8 mouse cellular contexts compared by ENCODE assay signal in genomic region chr9:54733921-54734638, GRCm38 (mm10). TPM values are rescaled to one million over a fixed set of nuclear protein-coding genes. Genes with fewer than 3 reads are reported as not detected.
A peak's percentile ranks its signal among the peaks of the same experiment; 100 is the strongest.
DNase-seq lines count a peak whose midpoint lies in the region; ATAC-seq and TF ChIP-seq lines count a peak whose summit lies in the region.

Gene Wdr61, minus strand, starts transcription at chr9:54734519.

- no peaks in the 10 kb centered on the region for H3K9me3 ChIP-seq in E14TG2a.4 (ENCODE audit: low read length)
- no peaks in the 10 kb centered on the region for H3K9me3 ChIP-seq in forebrain, embryonic 13.5 days (replicated peaks)
- no peaks in the 10 kb centered on the region for H3K9me3 ChIP-seq in liver, postnatal 0 days (ENCODE audit: low read length)
- no peaks in the 10 kb centered on the region for H3K9me3 ChIP-seq in neural tube, embryonic 14.5 days (ENCODE audit: control insufficient read depth, low read length)

- H3K4me1 ChIP-seq in E14TG2a.4 (replicated peaks; ENCODE audit: low read depth, low read length): peaks cover 25% of the 10 kb centered on the region
- H3K4me1 ChIP-seq in forebrain, embryonic 13.5 days: peaks cover 20% of the 10 kb centered on the region
- H3K4me1 ChIP-seq in liver, postnatal 0 days (ENCODE audit: insufficient read depth): peaks cover 6% of the 10 kb centered on the region
- H3K4me1 ChIP-seq in neural tube, embryonic 14.5 days (ENCODE audit: control insufficient read depth, insufficient read depth, low read length): peaks cover 5% of the 10 kb centered on the region

- peak within 1 kb of the TSS; percentile 76 for H3K4me2 ChIP-seq in forebrain, embryonic 13.5 days
- H3K4me2 ChIP-seq in liver, postnatal 0 days (ENCODE audit: low read depth, low read length): peak within 1 kb of the TSS; percentile 88
- H3K4me2 ChIP-seq in neural tube, embryonic 14.5 days (ENCODE audit: low read depth, low read length): peak within 1 kb of the TSS; percentile 62

- no peaks in the 10 kb centered on the region for H3K27me3 ChIP-seq in E14TG2a.4 (ENCODE audit: insufficient read depth, low read length)
- H3K27me3 ChIP-seq in forebrain, embryonic 13.5 days: no peaks in the 10 kb centered on the region
- H3K27me3 ChIP-seq in liver, postnatal 0 days (ENCODE audit: insufficient read depth, low read length): no peaks in the 10 kb centered on the region
- H3K27me3 ChIP-seq in neural tube, embryonic 14.5 days (ENCODE audit: control insufficient read depth, insufficient read depth, low read length): no peaks in the 10 kb centered on the region

- ATAC-seq in forebrain, embryonic 13.5 days: peak; percentile 97
- peak; percentile 99 for ATAC-seq in liver, postnatal 0 days
- peak; percentile 95 for ATAC-seq in neural tube, embryonic 14.5 days (ENCODE audit: low read depth)

- no peak for TF ChIP-seq CTCF in E14TG2a.4 (conservative IDR thresholded peaks at IDR 0.05; ENCODE audit: low read length)
- peak; percentile 89 for TF ChIP-seq CTCF in liver, postnatal 0 days (IDR thresholded peaks at IDR 0.05; ENCODE audit: low read depth)

- H3K36me3 ChIP-seq in E14TG2a.4 (ENCODE audit: insufficient read depth, low read length): peaks cover 24% of the 10 kb centered on the region
- peaks cover 9% of the 10 kb centered on the region for H3K36me3 ChIP-seq in forebrain, embryonic 13.5 days (ENCODE audit: poor library complexity, severe bottlenecking)
- H3K36me3 ChIP-seq in liver, postnatal 0 days (replicated peaks; ENCODE audit: insufficient read depth, low read length): peaks cover 10% of the 10 kb centered on the region
- H3K36me3 ChIP-seq in neural tube, embryonic 14.5 days (ENCODE audit: control insufficient read depth, insufficient read depth, low read length): 0 out of 2 replicates have a peak, but pooled peaks cover 4% of the 10 kb centered on the region

- TF ChIP-seq EP300 in liver, postnatal 0 days (IDR thresholded peaks at IDR 0.05; ENCODE audit: low read depth): no peak

- intact Hi-C loops in heart, postnatal 10 days (cut with DNase I): loop anchor here (10.0 kb wide), 1 partner anchor 581 kb away; no protein-coding TSS in a partner anchor

- WGBS in forebrain, embryonic 13.5 days: 2% methylated on average over 32 of the region's 32 CpGs
- 1% methylated on average over 32 of the region's 32 CpGs for WGBS in large intestine, adult 2 months
- WGBS in liver, postnatal 0 days (ENCODE audit: insufficient replicate concordance): 1% methylated on average over 32 of the region's 32 CpGs
- 2% methylated on average over 32 of the region's 32 CpGs for WGBS in neural tube, embryonic 14.5 days

- peak within 1 kb of the TSS; percentile 95 for H3K4me3 ChIP-seq in E14TG2a.4 (replicated peaks; ENCODE audit: low read length)
- H3K4me3 ChIP-seq in forebrain, embryonic 13.5 days: peak within 1 kb of the TSS; percentile 80
- peak within 1 kb of the TSS; percentile 88 for H3K4me3 ChIP-seq in liver, postnatal 0 days (ENCODE audit: low read depth, low read length)
- H3K4me3 ChIP-seq in neural tube, embryonic 14.5 days (ENCODE audit: low read depth, low read length): peak within 1 kb of the TSS; percentile 36

- DNase-seq in c-Kit-positive CD71-positive TER-119-positive erythroid progenitor cells, embryonic 14.5 days (ENCODE audit: low spot score): peak; percentile 94
- DNase-seq in heart, postnatal 10 days: peak; percentile 98 to 99
- peak; percentile 76 for DNase-seq in large intestine, adult 2 months (ENCODE audit: low read depth, low spot score)
- peak; percentile 99 for DNase-seq in liver, postnatal 0 days
- peak; percentile 99 for DNase-seq in testis, postnatal 10 days (ENCODE audit: low spot score)

- peak within 1 kb of the TSS; percentile 79 for H3K9ac ChIP-seq in forebrain, embryonic 13.5 days
- H3K9ac ChIP-seq in liver, postnatal 0 days (replicated peaks): peak within 1 kb of the TSS; percentile 89
- peak within 1 kb of the TSS; percentile 29 for H3K9ac ChIP-seq in neural tube, embryonic 14.5 days (replicated peaks; ENCODE audit: low read depth, low read length)

- H3K27ac ChIP-seq in forebrain, embryonic 13.5 days: peak within 1 kb of the TSS; percentile 45
- peak within 1 kb of the TSS; percentile 75 for H3K27ac ChIP-seq in liver, postnatal 0 days (ENCODE audit: low read depth)
- no peak within 1 kb of the TSS for H3K27ac ChIP-seq in neural tube, embryonic 14.5 days (ENCODE audit: low read depth, low read length)

RNA-seq across cellular contexts. Expression of gene Wdr61, which starts in this region (rescaled TPM):
- 149 and 151 TPM in 2 replicates for polyA plus RNA-seq in forebrain, embryonic 13.5 days (2015; fragmentation: Nextera tagmentation; extraction: Ambion mirVana)
- total RNA-seq in heart, postnatal 10 days (2021): 10 to 100 TPM; 39.7 to 45.6 TPM
- polyA plus RNA-seq in large intestine, adult 2 months (2012; rRNA removed): 29.6 and 32.9 TPM in 2 replicates
- 72.1 and 75.4 TPM in 2 replicates for polyA plus RNA-seq in liver, postnatal 0 days (2015; fragmentation: Nextera tagmentation; extraction: Ambion mirVana)
- polyA plus RNA-seq in neural tube, embryonic 14.5 days (2014; fragmentation: Nextera tagmentation; extraction: Ambion mirVana): 76.3 and 91.0 TPM in 2 replicates

Comparison
In these comparisons a context has a peak if more than half of its experiments do, and no peak if none do; other contexts are left out.
1. H3K4me3 ChIP-seq: peak in every context shown above with its lines; median percentile 95 in E14TG2a.4; 88 in liver, postnatal 0 days; 80 in forebrain, embryonic 13.5 days; 36 in neural tube, embryonic 14.5 days.
2. H3K9ac ChIP-seq: peak in every context shown above with its lines; median percentile 89 in liver, postnatal 0 days; 79 in forebrain, embryonic 13.5 days; 29 in neural tube, embryonic 14.5 days.